Mouse (Mus musculus): ENCODE measurements around the gene Itk. TPM values are rescaled to one million over a fixed set of nuclear protein-coding genes. Genes with fewer than 3 reads are reported as not detected.

Gene Itk
- polyA plus RNA-seq, 1 experiment from 2014 or later: 0.09 TPM

GRCm38 (mm10) chr11:46418860-46419259 lies 29.5 kb upstream of the Itk start:
- no peak overlapping the region for H3K27ac ChIP-seq (ENCODE audit: low read length)
- H3K9me3 ChIP-seq (replicated peaks; ENCODE audit: control insufficient read depth, low read length): no peaks in the 10 kb centered on the region
- 73% methylated on average over 5 of the region's 5 CpGs for WGBS (ENCODE audit: insufficient replicate concordance)
- no peaks in the 10 kb centered on the region for H3K4me1 ChIP-seq (ENCODE audit: control insufficient read depth, low read depth, low read length)
- H3K4me3 ChIP-seq (ENCODE audit: low read depth, low read length): no peak overlapping the region
- H3K36me3 ChIP-seq (ENCODE audit: control insufficient read depth, insufficient read depth): no peaks in the 10 kb centered on the region
- no peak for ATAC-seq (ENCODE audit: low read depth)
- H3K27me3 ChIP-seq (ENCODE audit: control insufficient read depth, insufficient read depth, low read depth, low read length): no peaks in the 10 kb centered on the region
- no peak overlapping the region for H3K4me2 ChIP-seq (ENCODE audit: low read depth, low read length)
- no peak overlapping the region for H3K9ac ChIP-seq (ENCODE audit: low read depth, low read length)

- no peaks in the 10 kb centered on the region for H3K36me3 ChIP-seq (ENCODE audit: control insufficient read depth, insufficient read depth)
- 42% methylated on average over 1 of the region's 1 CpGs for WGBS (ENCODE audit: insufficient replicate concordance)
- no peak for ATAC-seq (ENCODE audit: low read depth)
- no peak overlapping the region for H3K27ac ChIP-seq (ENCODE audit: low read length)
- no peaks in the 10 kb centered on the region for H3K27me3 ChIP-seq (ENCODE audit: control insufficient read depth, insufficient read depth, low read depth, low read length)
- no peak overlapping the region for H3K4me2 ChIP-seq (ENCODE audit: low read depth, low read length)
- no peak overlapping the region for H3K4me3 ChIP-seq (ENCODE audit: low read depth, low read length)
- no peaks in the 10 kb centered on the region for H3K9me3 ChIP-seq (replicated peaks; ENCODE audit: control insufficient read depth, low read length)
- no peaks in the 10 kb centered on the region for H3K4me1 ChIP-seq (ENCODE audit: control insufficient read depth, low read depth, low read length)
- H3K9ac ChIP-seq (ENCODE audit: low read depth, low read length): no peak overlapping the region
Observed at GRCm38 (mm10) chr11:46418438-46418837, 29.1 kb upstream of the Itk start.

GRCm38 (mm10) chr11:46410018-46410563 lies 20.8 kb upstream of the Itk start:
- WGBS (ENCODE audit: insufficient replicate concordance): 58% methylated on average over 2 of the region's 2 CpGs
- Histone ChIP-seq H3K4me3 (ENCODE audit: low read depth, low read length) (no peak overlapping the region), H3K27me3 (ENCODE audit: control insufficient read depth, insufficient read depth, low read depth, low read length) (no peaks in the 10 kb centered on the region), H3K36me3 (ENCODE audit: control insufficient read depth, insufficient read depth) (no peaks in the 10 kb centered on the region), H3K9ac (ENCODE audit: low read depth, low read length) (no peak overlapping the region), H3K27ac (ENCODE audit: low read length) (no peak overlapping the region), H3K9me3 (replicated peaks; ENCODE audit: control insufficient read depth, low read length) (no peaks in the 10 kb centered on the region), H3K4me2 (ENCODE audit: low read depth, low read length) (no peak overlapping the region), H3K4me1 (ENCODE audit: control insufficient read depth, low read depth, low read length) (no peaks in the 10 kb centered on the region)
- ATAC-seq (ENCODE audit: low read depth): no peak

GRCm38 (mm10) chr11:46406721-46407120 lies 17.4 kb upstream of the Itk start:
- no peaks in the 10 kb centered on the region for H3K36me3 ChIP-seq (ENCODE audit: control insufficient read depth, insufficient read depth)
- no peak overlapping the region for H3K4me2 ChIP-seq (ENCODE audit: low read depth, low read length)

GRCm38 (mm10) chr11:46404986-46405385 lies 15.7 kb upstream of the Itk start:
- H3K36me3 ChIP-seq (ENCODE audit: control insufficient read depth, insufficient read depth): no peaks in the 10 kb centered on the region
- H3K9ac ChIP-seq (ENCODE audit: low read depth, low read length): no peak overlapping the region
- H3K4me2 ChIP-seq (ENCODE audit: low read depth, low read length): no peak overlapping the region
- WGBS (ENCODE audit: insufficient replicate concordance): 73% methylated on average over 16 of the region's 16 CpGs
- no peak for ATAC-seq (ENCODE audit: low read depth)
- no peak overlapping the region for H3K27ac ChIP-seq (ENCODE audit: low read length)
- no peak overlapping the region for H3K4me3 ChIP-seq (ENCODE audit: low read depth, low read length)
- H3K27me3 ChIP-seq (ENCODE audit: control insufficient read depth, insufficient read depth, low read depth, low read length): no peaks in the 10 kb centered on the region
- peaks cover 3% of the 10 kb centered on the region for H3K4me1 ChIP-seq (ENCODE audit: control insufficient read depth, low read depth, low read length)
- no peaks in the 10 kb centered on the region for H3K9me3 ChIP-seq (replicated peaks; ENCODE audit: control insufficient read depth, low read length)

More at GRCm38 (mm10) chr11:46406721-46407120, 17.4 kb upstream of the Itk start:
- WGBS (ENCODE audit: insufficient replicate concordance): 42% methylated on average over 10 of the region's 10 CpGs
- Histone ChIP-seq H3K27ac (ENCODE audit: low read length) (no peak overlapping the region), H3K4me3 (ENCODE audit: low read depth, low read length) (no peak overlapping the region), H3K4me1 (ENCODE audit: control insufficient read depth, low read depth, low read length) (no peaks in the 10 kb centered on the region; the same call in 1 of the 2 replicates), H3K27me3 (ENCODE audit: control insufficient read depth, insufficient read depth, low read depth, low read length) (no peaks in the 10 kb centered on the region), H3K9ac (ENCODE audit: low read depth, low read length) (no peak overlapping the region), H3K9me3 (replicated peaks; ENCODE audit: control insufficient read depth, low read length) (no peaks in the 10 kb centered on the region)
- no peak for ATAC-seq (ENCODE audit: low read depth)

- Histone ChIP-seq H3K9me3 (replicated peaks; ENCODE audit: control insufficient read depth, low read length) (no peaks in the 10 kb centered on the region), H3K4me2 (ENCODE audit: low read depth, low read length) (no peak overlapping the region), H3K27me3 (ENCODE audit: control insufficient read depth, insufficient read depth, low read depth, low read length) (no peaks in the 10 kb centered on the region), H3K9ac (ENCODE audit: low read depth, low read length) (no peak overlapping the region), H3K4me1 (ENCODE audit: control insufficient read depth, low read depth, low read length) (peaks cover 7% of the 10 kb centered on the region), H3K4me3 (ENCODE audit: low read depth, low read length) (no peak overlapping the region), H3K36me3 (ENCODE audit: control insufficient read depth, insufficient read depth) (no peaks in the 10 kb centered on the region), H3K27ac (ENCODE audit: low read length) (no peak overlapping the region)
- ATAC-seq (ENCODE audit: low read depth): no peak
- WGBS (ENCODE audit: insufficient replicate concordance): 57% methylated on average over 12 of the region's 12 CpGs
Observed at GRCm38 (mm10) chr11:46401555-46401954, 12.2 kb upstream of the Itk start.

- Histone ChIP-seq H3K9me3 (replicated peaks; ENCODE audit: control insufficient read depth, low read length) (no peaks in the 10 kb centered on the region), H3K36me3 (ENCODE audit: control insufficient read depth, insufficient read depth) (no peaks in the 10 kb centered on the region), H3K4me1 (ENCODE audit: control insufficient read depth, low read depth, low read length) (peaks cover 12% of the 10 kb centered on the region), H3K27me3 (ENCODE audit: control insufficient read depth, insufficient read depth, low read depth, low read length) (no peaks in the 10 kb centered on the region), H3K4me3 (ENCODE audit: low read depth, low read length) (no peak overlapping the region), H3K27ac (ENCODE audit: low read length) (no peak overlapping the region), H3K4me2 (ENCODE audit: low read depth, low read length) (no peak overlapping the region), H3K9ac (ENCODE audit: low read depth, low read length) (no peak overlapping the region)
- 34% methylated on average over 5 of the region's 5 CpGs for WGBS (ENCODE audit: insufficient replicate concordance)
- ATAC-seq (ENCODE audit: low read depth): no peak
Observed at GRCm38 (mm10) chr11:46398933-46399383, 9.6 kb upstream of the Itk start.

GRCm38 (mm10) chr11:46398473-46398872 lies 9.2 kb upstream of the Itk start:
- no peak overlapping the region for H3K4me3 ChIP-seq (ENCODE audit: low read depth, low read length)
- ATAC-seq (ENCODE audit: low read depth): no peak
- no peaks in the 10 kb centered on the region for H3K9me3 ChIP-seq (replicated peaks; ENCODE audit: control insufficient read depth, low read length)
- WGBS (ENCODE audit: insufficient replicate concordance): 40% methylated on average over 4 of the region's 4 CpGs
- no peak overlapping the region for H3K27ac ChIP-seq (ENCODE audit: low read length)
- no peaks in the 10 kb centered on the region for H3K27me3 ChIP-seq (ENCODE audit: control insufficient read depth, insufficient read depth, low read depth, low read length)
- no peaks in the 10 kb centered on the region for H3K36me3 ChIP-seq (ENCODE audit: control insufficient read depth, insufficient read depth)
- H3K4me1 ChIP-seq (ENCODE audit: control insufficient read depth, low read depth, low read length): peaks cover 12% of the 10 kb centered on the region
- no peak overlapping the region for H3K4me2 ChIP-seq (ENCODE audit: low read depth, low read length)
- H3K9ac ChIP-seq (ENCODE audit: low read depth, low read length): no peak overlapping the region

- Histone ChIP-seq H3K27ac (ENCODE audit: low read length) (no peak overlapping the region), H3K4me2 (ENCODE audit: low read depth, low read length) (no peak overlapping the region)
Observed at GRCm38 (mm10) chr11:46397900-46398299, 8.6 kb upstream of the Itk start.

More at GRCm38 (mm10) chr11:46397900-46398299, 8.6 kb upstream of the Itk start:
- no peak overlapping the region for H3K9ac ChIP-seq (ENCODE audit: low read depth, low read length)
- peaks cover 12% of the 10 kb centered on the region for H3K4me1 ChIP-seq (ENCODE audit: control insufficient read depth, low read depth, low read length)
- no peaks in the 10 kb centered on the region for H3K9me3 ChIP-seq (replicated peaks; ENCODE audit: control insufficient read depth, low read length)
- WGBS (ENCODE audit: insufficient replicate concordance): 49% methylated on average over 2 of the region's 2 CpGs
- no peak overlapping the region for H3K4me3 ChIP-seq (ENCODE audit: low read depth, low read length)
- no peaks in the 10 kb centered on the region for H3K27me3 ChIP-seq (ENCODE audit: control insufficient read depth, insufficient read depth, low read depth, low read length)
- no peak for ATAC-seq (ENCODE audit: low read depth)
- no peaks in the 10 kb centered on the region for H3K36me3 ChIP-seq (ENCODE audit: control insufficient read depth, insufficient read depth)
